Mouse (Mus musculus) embryonic facial prominence, embryonic 11.5 days (tissue): ENCODE data around the gene Cd24a. TPM values are rescaled to one million over a fixed set of nuclear protein-coding genes. Genes with fewer than 3 reads are reported as not detected.

Experiments
- ATAC-seq: fragments of 200-750 bp; cut with Nextera tagmentation; replicated peaks from 2 replicates; pipeline ENCODE4 v1.8.0; 2017; ENCODE audit warnings: low read depth; ENCODE audit not compliant: insufficient number of reproducible peaks, low FRiP score, low TSS enrichment
- DNase-seq: peaks from one replicate; pipeline ENCODE4 v3.0.0-alpha.2; 2015; ENCODE audit warnings: low spot score
- H3K27ac ChIP-seq: fragments of 300-500 bp; sonication (generic); replicated peaks from 2 replicates; pipeline ENCODE4 v1.5.1; 2014; ENCODE audit warnings: mild to moderate bottlenecking, low read depth, low read length, control low read depth
- H3K27me3 ChIP-seq: fragments of 300-500 bp; sonication (generic); 2 replicates; pipeline ENCODE4 v1.6.1; 2014; ENCODE audit warnings: mild to moderate bottlenecking, low read length, moderate library complexity, mixed read lengths; ENCODE audit not compliant: control insufficient read depth, insufficient read depth
- H3K36me3 ChIP-seq: fragments of 300-500 bp; sonication (generic); replicated peaks from 2 replicates; pipeline ENCODE4 v1.6.1; 2014; ENCODE audit warnings: low read depth, mild to moderate bottlenecking, low read length, moderate library complexity, mixed read lengths; ENCODE audit not compliant: control insufficient read depth, insufficient read depth
- H3K4me1 ChIP-seq: fragments of 300-500 bp; sonication (generic); 2 replicates; pipeline ENCODE4 v1.6.1; 2014; ENCODE audit warnings: low read length, mixed read lengths; ENCODE audit not compliant: control insufficient read depth, insufficient read depth
- H3K4me2 ChIP-seq: fragments of 300-500 bp; sonication (generic); 2 replicates; pipeline ENCODE4 v1.6.1; 2014; ENCODE audit warnings: low read depth, mild to moderate bottlenecking, control low read depth, low read length, moderate library complexity
- H3K4me3 ChIP-seq: fragments of 300-500 bp; sonication (generic); 2 replicates; pipeline ENCODE4 v1.5.1; 2014; ENCODE audit warnings: low read depth, low read length, control low read depth
- H3K9ac ChIP-seq: fragments of 300-500 bp; sonication (generic); replicated peaks from 2 replicates; pipeline ENCODE4 v1.6.1; 2014; ENCODE audit warnings: mild to moderate bottlenecking, control low read depth, low read length
- H3K9me3 ChIP-seq: fragments of 300-500 bp; sonication (generic); replicated peaks from 2 replicates; pipeline ENCODE4 v1.6.1; 2016; ENCODE audit warnings: mild to moderate bottlenecking, low read length, inconsistent platforms, mixed read lengths; ENCODE audit not compliant: control insufficient read depth
- WGBS: fragments of 180-500 bp; shearing (Covaris S2); extraction: QIAGEN DNeasy Blood & Tissue Kit; methylation state at CpG from one replicate; pipeline ENCODE4 v1.1.7; 2014; 5-methylcytosine and 5-hydroxymethylcytosine counted together
- polyA plus RNA-seq: library from polyadenylated mRNA; unstranded; fragments of >200 nt; fragmentation: Nextera tagmentation; extraction: Ambion mirVana; gene quantifications from 2 replicates; pipeline ENCODE4 v1.2.1, GENCODE M21; 2014

The Cd24a gene
- polyA plus RNA-seq, 1 experiment from 2014 or later, result 626 TPM

DNA sequence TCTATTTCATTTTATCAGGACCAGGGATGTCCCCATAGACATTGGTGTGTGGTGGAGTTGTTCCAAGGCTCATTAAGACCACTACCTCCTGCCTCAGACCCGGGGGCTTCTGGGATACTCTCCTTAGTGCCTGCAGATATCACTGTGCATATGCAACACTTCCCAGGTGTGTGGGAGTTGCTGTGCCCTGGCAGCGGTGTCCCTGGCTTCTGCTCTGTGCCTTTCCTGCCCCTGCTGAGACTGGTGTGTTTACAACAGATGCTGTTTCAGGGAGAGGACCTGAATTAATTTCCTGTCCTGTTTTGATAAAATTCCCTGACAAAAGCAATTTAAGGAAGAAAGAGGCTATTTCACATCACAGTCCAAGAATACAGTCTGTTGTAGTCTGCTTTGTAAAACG lies 27.2 kb upstream of the Cd24a start:
- Histone ChIP-seq H3K9me3 (no peaks in the 10 kb centered on the region), H3K36me3 (no peaks in the 10 kb centered on the region), H3K27me3 (no peaks in the 10 kb centered on the region), H3K27ac (no peak overlapping the region), H3K9ac (no peak overlapping the region), H3K4me1 (no peaks in the 10 kb centered on the region), H3K4me2 (no peak overlapping the region), H3K4me3 (no peak overlapping the region)
- ATAC-seq (no peak), DNase-seq (no peak)
- WGBS, result 33% methylated on average over 3 of the region's 3 CpGs

DNA sequence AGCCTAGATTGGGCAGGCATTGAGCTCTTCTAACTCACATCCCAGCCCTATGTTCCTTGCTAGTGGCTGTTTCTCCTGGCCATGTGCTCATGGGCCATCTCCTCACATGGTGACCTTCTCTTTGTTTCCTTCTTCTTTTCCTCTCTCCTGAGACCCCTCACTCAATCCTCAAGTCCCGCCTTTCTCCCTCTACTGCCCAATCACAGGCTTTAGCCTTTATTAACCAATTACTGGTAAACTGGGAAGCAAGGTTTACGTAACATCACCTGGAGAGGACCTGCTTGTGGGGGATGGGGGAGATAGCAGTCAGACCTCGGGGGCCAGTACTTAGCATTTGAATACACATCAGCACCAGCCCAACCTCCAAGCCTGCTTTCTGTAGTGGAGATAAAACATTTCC lies 26.7 kb upstream of the Cd24a start:
- no peak for DNase-seq
- Histone ChIP-seq H3K27ac (no peak overlapping the region), H3K4me1 (no peaks in the 10 kb centered on the region), H3K9me3 (no peaks in the 10 kb centered on the region), H3K4me3 (no peak overlapping the region), H3K4me2 (no peak overlapping the region), H3K27me3 (no peaks in the 10 kb centered on the region), H3K9ac (no peak overlapping the region), H3K36me3 (no peaks in the 10 kb centered on the region)
- WGBS, result 23% methylated on average over 3 of the region's 3 CpGs
- no peak for ATAC-seq

- WGBS, result 88% methylated on average over 5 of the region's 5 CpGs
These were observed 20.4 kb upstream of the Cd24a start for GRCm38 (mm10) chr10:43557630-43558165.

DNA sequence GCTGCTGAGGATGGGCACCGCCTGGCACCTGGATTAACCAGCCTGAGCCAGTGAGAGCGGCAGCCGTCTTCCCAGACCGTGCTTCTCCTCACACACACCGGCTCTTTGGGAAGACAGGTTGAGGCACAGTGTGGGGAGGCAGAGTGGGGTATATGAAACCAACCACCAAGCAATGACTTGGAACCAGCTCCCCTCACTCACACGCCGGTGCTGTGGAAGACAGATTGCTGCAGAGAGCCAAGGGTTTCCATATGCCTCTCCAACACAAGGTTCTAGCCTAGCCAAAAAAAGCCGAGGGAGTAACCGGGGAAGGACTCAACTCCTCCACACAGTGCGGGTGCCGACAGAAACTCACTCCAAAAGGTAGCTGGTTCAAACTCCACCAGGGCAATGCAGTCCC lies 18.8 kb upstream of the Cd24a start:
- Histone ChIP-seq H3K36me3 (no peaks in the 10 kb centered on the region), H3K4me2 (no peak overlapping the region), H3K27me3 (no peaks in the 10 kb centered on the region), H3K4me3 (no peak overlapping the region), H3K27ac (no peak overlapping the region), H3K9ac (no peak overlapping the region), H3K9me3 (no peaks in the 10 kb centered on the region), H3K4me1 (no peaks in the 10 kb centered on the region)
- 81% methylated on average over 11 of the region's 11 CpGs for WGBS
- ATAC-seq (no peak), DNase-seq (no peak)

More at GRCm38 (mm10) chr10:43557630-43558165, 20.4 kb upstream of the Cd24a start:
- no peaks in the 10 kb centered on the region for H3K36me3 ChIP-seq
- H3K27ac ChIP-seq, result no peak overlapping the region
- no peak overlapping the region for H3K9ac ChIP-seq
- no peaks in the 10 kb centered on the region for H3K9me3 ChIP-seq
- no peaks in the 10 kb centered on the region for H3K27me3 ChIP-seq
- H3K4me1 ChIP-seq, result no peaks in the 10 kb centered on the region
- ATAC-seq (no peak), DNase-seq (no peak)
- H3K4me3 ChIP-seq, result no peak overlapping the region
- no peak overlapping the region for H3K4me2 ChIP-seq

GRCm38 (mm10) chr10:43560765-43561164 lies 17.3 kb upstream of the Cd24a start:
- Histone ChIP-seq H3K36me3 (no peaks in the 10 kb centered on the region), H3K4me3 (no peak overlapping the region), H3K9ac (no peak overlapping the region), H3K27me3 (no peaks in the 10 kb centered on the region), H3K4me1 (no peaks in the 10 kb centered on the region), H3K27ac (no peak overlapping the region), H3K4me2 (no peak overlapping the region), H3K9me3 (no peaks in the 10 kb centered on the region)
- WGBS, result 38% methylated on average over 2 of the region's 2 CpGs
- no peak for DNase-seq
- no peak for ATAC-seq

- ATAC-seq, result no peak
- no peaks in the 10 kb centered on the region for H3K27me3 ChIP-seq
- 89% methylated on average over 2 of the region's 2 CpGs for WGBS
- no peak overlapping the region for H3K4me2 ChIP-seq
- no peaks in the 10 kb centered on the region for H3K4me1 ChIP-seq
- no peak overlapping the region for H3K9ac ChIP-seq
- no peaks in the 10 kb centered on the region for H3K9me3 ChIP-seq
- no peak overlapping the region for H3K4me3 ChIP-seq
- no peak for DNase-seq
- no peak overlapping the region for H3K27ac ChIP-seq
- no peaks in the 10 kb centered on the region for H3K36me3 ChIP-seq
These were observed 16.8 kb upstream of the Cd24a start for GRCm38 (mm10) chr10:43561311-43561710.

DNA sequence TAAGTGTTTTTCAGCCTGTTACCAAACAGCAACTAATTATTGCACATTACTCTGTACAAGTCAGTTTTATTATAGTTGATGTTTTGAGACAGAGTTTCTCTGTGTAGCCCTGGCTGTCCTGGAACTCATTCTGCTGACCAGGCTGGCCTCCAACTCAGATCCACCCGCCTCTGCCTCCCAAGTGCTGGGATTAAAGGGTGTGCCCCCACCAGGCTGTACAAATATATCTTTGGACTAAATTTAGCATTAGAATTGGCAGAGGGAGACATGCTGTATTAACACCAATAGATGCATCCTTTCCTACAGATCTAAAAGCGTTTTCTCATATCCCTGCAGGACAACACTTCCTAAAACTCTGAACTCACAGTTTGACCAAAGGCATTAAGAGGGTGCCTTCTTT lies 3.7 kb upstream of the Cd24a start:
- H3K9ac ChIP-seq, result no peak overlapping the region
- H3K9me3 ChIP-seq, result no peaks in the 10 kb centered on the region; the same call in 1 of the 2 replicates
- ATAC-seq, result no peak

DNA sequence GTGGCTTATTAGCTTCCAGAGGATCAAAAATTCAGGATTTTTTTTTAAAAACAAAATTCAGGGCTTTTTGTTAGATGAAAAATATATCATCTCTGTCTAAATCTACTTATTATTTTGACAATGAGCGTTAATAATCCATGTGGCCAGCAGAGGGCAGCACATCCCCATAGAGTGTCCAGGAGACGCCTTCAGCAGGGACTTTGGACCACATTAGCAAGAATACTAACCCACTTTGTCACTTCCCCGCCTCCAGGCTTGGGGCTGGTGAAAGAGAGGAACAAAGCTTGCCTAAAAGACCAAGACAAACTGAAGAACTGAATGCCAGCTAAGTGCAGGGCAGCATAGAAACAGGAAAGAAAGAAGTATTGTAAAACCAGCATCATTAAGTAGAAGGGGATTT lies 3.1 kb upstream of the Cd24a start:
- no peak for ATAC-seq
- 3% methylated on average over 3 of the region's 3 CpGs for WGBS

More for the DNA sequence above, 3.7 kb upstream of the Cd24a start:
- Histone ChIP-seq H3K4me1 (no peaks in the 10 kb centered on the region), H3K27me3 (no peaks in the 10 kb centered on the region), H3K4me3 (no peak overlapping the region), H3K27ac (no peak overlapping the region), H3K36me3 (no peaks in the 10 kb centered on the region), H3K4me2 (no peak overlapping the region)
- DNase-seq, result no peak
- WGBS, result 79% methylated on average over 2 of the region's 2 CpGs

More for the DNA sequence above, 3.1 kb upstream of the Cd24a start:
- DNase-seq, result peak; percentile 90
- Histone ChIP-seq H3K4me1 (no peaks in the 10 kb centered on the region), H3K27ac (no peak overlapping the region), H3K9me3 (no peaks in the 10 kb centered on the region; the same call in 1 of the 2 replicates), H3K4me3 (no peak overlapping the region), H3K4me2 (no peak overlapping the region), H3K27me3 (no peaks in the 10 kb centered on the region), H3K9ac (no peak overlapping the region), H3K36me3 (no peaks in the 10 kb centered on the region)
